Mouse (Mus musculus) frontal cortex, adult 2 months (tissue): ENCODE measurements around the gene Pitpnm3. TPM values are rescaled to one million over a fixed set of nuclear protein-coding genes. Genes with fewer than 3 reads are reported as not detected.
"Not testable (repeated sequence)": the region's sequence is repeated elsewhere in the genome, so short reads cannot be mapped to it uniquely, and the experiment has no call there.

Experiments used
- DNase-seq, 2 experiments: peaks; one replicate each; pipeline ENCODE4 v3.0.0; 2022; ENCODE audit warnings: low spot score in 1 of 2; ENCODE audit errors: extremely low spot score in 1 of 2
- polyA plus RNA-seq: library from polyadenylated mRNA; depleted of rRNA; stranded (reverse); fragments of >200 nt; gene quantifications from 2 replicates; pipeline ENCODE4 v1.2.3, GENCODE M21; 2012; rRNA removed

Gene Pitpnm3
- 102 and 104 TPM in 2 replicates for polyA plus RNA-seq

DNA sequence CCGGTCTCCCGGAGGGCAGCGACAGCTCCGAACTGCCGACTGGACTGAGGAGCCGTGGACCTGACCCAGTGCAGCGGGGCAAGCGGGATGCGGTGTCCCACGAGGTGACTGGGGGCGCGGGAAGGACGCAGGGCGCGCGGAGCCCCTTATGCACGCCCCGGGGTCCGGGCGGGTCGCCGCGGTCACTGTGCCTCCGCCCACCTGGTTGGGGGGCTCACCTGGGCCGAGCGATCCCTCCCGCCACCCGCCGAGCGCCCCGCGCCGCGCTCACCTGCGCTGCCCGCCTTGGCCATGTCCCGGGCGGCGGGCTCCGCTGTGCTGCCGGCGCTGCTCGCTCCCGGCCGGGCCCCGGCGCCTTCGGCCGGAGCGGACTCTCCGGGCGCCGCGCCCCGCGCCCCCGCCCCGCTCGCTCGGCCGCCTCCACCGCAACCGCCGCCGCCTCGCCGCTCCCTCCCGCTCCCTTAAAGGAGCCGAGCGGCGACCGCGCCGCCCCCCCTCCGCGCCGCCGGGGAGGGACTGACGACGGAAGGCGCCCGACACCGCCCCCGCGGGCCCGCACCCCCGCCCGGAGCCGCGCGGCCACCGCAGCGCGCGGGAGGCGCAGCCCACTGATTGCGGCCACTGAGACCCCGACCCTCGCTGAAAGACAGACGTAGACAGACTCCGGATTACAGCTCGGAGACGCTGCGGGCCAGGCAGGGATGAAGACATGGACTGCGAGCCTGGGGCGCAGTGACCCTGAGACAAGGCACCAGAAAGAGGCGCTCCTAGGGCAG is at the start of gene Pitpnm3:
Gene Pitpnm3 (minus strand): TSS at position 396 of the 776 bp plus-strand sequence.
- peak in 1 of 2 experiments; percentile 54 for DNase-seq

DNA sequence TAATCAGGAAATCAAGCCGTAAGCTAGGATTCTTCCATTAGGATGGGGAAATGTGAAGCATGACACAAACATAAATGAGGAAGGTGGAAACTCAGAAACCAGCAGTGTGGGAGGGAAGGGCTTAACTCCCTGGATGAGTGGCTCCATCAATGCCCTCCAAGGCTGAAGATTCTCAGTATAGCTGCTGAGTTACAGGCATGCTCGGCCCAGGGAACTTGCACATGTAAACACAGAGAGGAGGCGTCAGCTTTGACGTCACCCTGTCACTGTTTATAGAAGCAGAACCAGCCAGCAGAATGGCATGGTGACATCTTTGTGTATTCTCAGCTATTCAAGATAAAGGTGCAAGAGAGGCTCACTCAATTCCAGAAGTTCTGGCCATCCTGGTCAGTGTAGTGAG is 48.7 kb upstream of the Pitpnm3 start:
- no peak for DNase-seq

DNA sequence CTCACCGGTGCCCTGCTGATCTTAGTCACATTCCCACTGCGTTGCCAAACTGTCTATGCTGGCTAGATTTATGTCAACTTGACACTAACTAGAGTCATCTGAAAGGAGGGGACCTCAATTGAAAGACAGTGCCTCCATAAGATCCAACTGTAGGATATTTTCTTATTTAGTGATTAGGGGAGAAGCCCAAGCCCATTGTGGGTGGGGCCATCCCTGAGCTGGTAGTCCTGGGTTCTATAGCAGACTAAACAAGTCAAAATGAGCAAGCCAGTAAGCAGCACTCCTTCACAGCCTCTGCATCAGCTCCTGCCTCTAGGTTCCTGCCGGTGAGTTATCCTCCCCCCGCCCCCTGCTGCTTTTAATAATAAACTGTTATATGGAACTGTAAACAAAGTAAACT is 45.6 kb upstream of the Pitpnm3 start:
- no peak for DNase-seq

- no peak for DNase-seq
Measured at GRCm38 (mm10) chr11:72180556-72180955, 45.0 kb upstream of the Pitpnm3 start.

DNA sequence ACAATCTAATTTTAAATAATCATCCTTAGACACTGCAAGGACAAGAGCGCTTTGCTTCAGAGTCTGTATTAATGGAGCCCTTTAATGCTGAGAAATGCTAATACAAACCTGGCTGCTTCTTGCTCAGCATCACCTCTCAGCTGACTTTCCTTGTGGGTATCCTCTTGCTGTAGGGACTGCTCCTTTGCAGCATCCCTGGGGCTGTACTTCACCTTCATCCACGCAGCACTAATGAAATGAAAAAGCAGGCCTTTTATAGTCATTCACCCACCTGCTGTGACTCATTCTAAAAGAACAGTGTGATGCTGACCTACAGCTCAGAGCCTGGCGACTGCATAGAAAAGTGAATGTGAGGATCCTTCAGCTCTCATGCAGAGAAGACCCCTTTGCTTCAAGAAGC is 41.0 kb upstream of the Pitpnm3 start:
- no peak for DNase-seq

- DNase-seq: no peak
Measured at GRCm38 (mm10) chr11:72175966-72176365, 40.4 kb upstream of the Pitpnm3 start.

DNA sequence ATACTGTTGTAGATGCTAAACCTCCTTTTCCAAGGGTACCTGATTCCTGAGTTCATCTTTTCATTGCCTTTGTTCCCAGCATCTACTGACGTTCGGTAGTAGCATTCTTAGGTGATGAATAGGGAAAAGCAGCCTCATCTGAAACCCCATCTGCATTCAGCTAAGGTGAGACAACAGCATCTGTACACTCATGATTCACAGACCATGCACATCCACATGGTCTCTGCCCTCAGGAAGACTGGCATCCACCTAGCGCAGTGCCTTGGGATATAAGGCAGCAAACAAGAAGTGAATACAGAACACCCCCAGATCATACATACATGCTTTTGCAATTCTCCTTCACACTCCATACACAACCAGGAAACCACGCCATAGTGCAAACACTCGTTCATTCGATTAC is 39.1 kb upstream of the Pitpnm3 start:
- no peak for DNase-seq

GRCm38 (mm10) chr11:72173506-72173905 is 37.9 kb upstream of the Pitpnm3 start:
- DNase-seq: no peak

GRCm38 (mm10) chr11:72171906-72172305 is 36.3 kb upstream of the Pitpnm3 start:
- not testable (repeated sequence) for DNase-seq

DNA sequence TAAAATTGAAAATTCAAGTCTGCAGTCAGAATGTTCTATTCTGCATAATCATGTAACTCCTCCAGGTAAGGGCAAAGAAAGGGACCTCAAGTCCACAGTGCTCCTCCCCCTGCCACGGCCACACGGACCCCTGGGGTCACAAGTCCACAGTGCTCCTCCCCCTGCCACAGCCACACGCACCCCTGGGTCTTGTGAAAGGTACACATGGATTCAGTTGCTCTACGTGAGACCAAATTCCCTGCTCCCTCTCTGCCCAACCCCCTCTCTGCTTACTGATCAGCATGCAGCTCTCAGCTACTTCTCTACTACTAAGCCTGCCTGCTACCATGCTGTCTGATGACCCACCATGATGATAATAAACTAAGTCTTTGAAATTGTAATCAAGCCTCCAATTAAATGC is 34.3 kb upstream of the Pitpnm3 start:
- no peak for DNase-seq

DNA sequence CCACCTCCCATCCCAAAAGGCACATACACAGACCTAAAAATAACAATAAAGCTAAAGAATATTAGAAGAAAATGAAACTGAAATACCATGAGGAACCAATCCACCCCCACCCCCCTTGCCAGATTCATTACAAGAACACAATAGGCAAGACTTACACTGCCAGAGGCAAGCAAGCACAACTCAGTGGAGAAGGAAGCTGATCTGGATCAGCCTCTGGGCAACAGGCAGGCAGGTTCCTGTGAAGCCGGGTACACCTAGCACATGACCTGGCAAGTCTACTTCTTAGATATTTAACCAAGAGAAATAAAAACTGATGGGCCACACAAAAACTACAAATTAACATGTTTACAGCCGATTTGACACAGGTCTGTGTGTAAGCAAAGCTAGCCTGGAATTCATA is 27.6 kb upstream of the Pitpnm3 start:
- no peak for DNase-seq

DNA sequence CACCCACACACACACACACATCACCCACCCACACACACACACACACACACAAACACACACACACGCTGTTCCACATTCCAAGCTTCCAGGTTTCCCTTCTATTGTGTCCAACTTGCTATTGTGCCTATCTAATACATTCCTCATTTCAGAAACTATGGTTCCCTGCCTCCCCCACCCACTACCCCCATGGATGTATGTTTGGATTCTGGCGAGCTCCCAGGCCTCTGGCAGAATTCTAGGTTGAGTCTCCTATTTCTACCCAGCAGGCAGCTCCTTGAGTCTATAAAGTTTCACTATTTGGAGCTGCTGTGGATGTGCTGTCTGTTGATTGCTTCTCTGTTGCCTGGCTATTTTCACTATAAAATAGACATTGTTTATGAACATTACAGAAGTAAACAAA is 21.0 kb upstream of the Pitpnm3 start:
- peak in 1 of 2 experiments; percentile 60 for DNase-seq

DNA sequence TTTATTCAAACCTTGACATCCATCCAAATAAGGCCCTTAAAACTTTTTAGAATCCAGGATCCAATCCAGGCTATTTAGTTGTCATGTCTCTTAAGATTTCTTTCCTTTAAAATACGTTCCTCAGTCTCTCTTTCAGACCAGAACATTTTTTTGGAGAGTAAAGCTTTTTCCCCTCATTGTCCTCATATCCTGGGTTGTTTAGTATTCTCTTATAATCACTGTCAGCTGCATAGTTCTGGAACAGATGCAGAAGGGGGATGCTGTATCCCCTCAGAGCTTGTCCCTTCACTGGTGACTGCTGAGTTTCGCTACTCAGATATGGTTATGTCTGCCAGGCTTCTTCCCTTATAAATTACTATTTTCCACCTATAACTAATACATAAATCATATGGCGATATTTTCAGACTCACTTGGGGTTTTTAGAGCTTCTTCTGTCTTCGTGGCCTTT is 20.4 kb upstream of the Pitpnm3 start:
- DNase-seq: no peak

DNA sequence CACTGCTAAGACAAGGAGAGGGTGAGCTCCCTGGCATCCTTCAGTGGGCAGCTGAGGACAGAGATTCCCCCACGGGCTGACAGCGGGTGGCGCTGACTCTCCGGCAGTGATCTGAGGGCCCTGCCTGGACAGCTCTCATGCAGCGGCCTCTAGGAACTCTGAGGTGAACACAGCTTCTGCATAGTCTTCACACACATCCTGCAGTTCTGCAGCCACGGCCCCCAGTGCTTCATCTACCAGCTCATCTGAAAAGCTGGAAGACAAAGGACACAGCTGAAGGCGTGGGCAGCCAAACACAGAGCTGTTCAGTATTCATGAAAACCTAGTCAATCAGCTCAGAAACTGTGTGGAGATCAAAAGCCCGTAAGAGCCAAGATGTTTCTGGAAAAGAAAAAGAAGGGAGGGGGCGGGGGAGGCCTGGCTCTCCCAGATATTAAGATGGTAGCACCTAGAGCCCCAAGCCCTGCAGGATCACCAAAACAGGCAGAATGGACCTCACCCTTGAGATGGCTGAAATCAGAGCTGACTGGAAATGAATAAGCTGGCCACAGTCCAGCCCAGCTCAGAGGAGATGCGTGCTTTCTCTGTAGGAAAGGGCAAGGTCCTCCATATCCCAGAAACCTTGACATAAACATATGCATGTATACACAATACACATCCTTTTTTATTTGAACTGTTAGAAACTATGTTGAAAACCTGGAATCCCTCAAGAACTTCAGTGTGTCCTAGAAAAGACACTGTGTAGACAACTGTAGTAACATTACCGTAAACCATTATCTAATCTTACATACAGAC is 19.8 kb upstream of the Pitpnm3 start:
- DNase-seq: peak; percentile 34 to 70

GRCm38 (mm10) chr11:72153122-72153862 is 17.7 kb upstream of the Pitpnm3 start:
- no peak for DNase-seq

DNA sequence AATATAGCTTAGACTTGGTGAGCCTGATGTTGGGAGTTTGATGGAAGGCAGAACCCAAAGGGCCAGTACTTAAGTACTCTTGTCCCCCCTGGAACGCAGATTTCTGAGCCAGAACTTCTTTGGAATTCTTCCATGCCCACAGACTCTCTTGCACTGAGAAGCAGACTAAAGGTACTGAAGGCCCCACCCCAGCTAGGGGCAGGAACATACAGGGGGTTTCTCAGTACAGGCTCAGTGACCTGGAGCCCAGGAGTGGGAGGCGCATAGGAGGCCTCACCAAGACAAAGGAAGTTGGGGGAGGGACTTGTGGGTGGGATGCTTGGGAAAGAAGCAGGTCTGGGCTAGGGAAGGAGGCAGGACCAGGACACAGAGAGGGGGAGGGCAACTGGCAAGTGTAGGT is 15.5 kb upstream of the Pitpnm3 start:
- no peak for DNase-seq

- no peak for DNase-seq
Measured at GRCm38 (mm10) chr11:72147910-72148309, 12.3 kb upstream of the Pitpnm3 start.

GRCm38 (mm10) chr11:72145877-72146248 is 10.3 kb upstream of the Pitpnm3 start:
- no peak for DNase-seq

DNA sequence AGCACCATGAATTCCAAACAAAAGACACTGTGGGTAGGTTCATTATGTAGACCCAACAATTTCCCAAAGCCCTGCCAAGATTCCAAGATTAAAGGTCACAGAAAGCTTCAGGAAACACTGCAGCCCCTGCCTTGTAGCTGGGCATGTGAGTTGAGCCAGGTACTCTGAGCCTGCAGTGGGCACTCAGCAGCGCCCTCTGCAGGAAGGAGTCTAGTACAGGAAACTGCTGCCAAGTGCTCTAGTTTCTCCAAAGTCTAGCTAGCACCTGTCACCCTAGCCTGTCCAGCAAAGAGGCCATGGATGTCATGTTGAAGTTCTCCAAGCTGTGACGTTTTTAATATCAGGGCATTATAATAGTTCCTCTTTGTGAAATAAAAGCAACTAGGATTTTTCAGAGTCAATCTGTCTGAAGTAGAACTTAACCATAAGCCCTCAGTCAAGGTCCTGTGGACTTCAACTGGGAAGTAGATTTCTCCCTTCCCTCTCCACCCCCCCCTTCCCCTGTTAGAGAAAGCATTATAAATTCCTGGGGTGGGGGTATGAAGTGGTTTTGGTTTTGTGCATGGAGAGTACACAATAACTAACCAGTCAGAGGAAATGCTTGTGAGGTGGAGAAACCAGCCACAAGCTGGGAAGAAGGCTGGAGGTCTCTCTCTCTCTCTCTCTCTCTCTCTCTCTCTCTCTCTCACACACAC is 9.8 kb upstream of the Pitpnm3 start:
- DNase-seq: no peak

DNA sequence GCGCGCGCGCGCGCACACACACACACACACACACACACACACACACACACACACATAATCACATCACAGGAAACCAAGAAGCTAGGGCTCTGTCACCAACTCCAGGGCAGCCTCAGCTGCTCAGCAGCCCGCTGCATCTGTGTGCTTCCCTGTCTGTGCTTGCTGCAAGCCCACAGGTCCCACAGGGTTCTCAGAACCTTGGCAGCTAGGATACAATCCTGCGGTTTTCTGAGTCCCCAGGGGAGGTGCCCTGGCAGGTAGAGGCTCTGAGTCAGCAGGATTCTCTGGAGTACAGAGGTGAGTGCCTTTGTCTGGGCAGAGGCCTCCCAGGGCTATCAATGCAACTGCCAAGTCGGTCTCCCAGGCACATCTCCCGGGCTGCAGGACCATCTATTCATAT is 7.3 kb upstream of the Pitpnm3 start:
- no peak for DNase-seq

DNA sequence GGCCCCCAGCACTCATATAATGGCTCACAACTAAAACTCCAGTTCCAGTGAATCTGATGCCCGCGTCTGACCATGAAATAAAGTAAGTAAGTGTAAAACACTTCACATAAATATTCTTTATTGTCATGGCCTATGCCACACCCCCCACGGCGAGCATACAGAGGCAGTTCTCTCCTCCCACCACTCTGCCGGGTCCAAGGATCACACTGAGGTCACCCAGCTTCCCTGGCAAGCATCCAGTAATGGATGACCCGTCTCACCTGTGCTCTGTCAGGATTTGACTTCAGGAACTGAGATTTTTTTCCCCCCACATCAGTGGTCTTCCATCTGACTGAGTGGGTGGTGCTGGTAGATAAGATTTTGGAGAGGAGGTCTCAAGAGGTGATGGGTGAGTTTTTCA is 4.6 kb upstream of the Pitpnm3 start:
- DNase-seq: no peak
